Mouse (Mus musculus): ENCODE data around the gene Mapkapk3. TPM values are rescaled to one million over a fixed set of nuclear protein-coding genes. Genes with fewer than 3 reads are reported as not detected.
A peak's percentile ranks its signal among the peaks of the same experiment; 100 is the strongest.

The Mapkapk3 gene
- polyA plus RNA-seq, 1 experiment from 2014 or later = 1.4 TPM

DNA sequence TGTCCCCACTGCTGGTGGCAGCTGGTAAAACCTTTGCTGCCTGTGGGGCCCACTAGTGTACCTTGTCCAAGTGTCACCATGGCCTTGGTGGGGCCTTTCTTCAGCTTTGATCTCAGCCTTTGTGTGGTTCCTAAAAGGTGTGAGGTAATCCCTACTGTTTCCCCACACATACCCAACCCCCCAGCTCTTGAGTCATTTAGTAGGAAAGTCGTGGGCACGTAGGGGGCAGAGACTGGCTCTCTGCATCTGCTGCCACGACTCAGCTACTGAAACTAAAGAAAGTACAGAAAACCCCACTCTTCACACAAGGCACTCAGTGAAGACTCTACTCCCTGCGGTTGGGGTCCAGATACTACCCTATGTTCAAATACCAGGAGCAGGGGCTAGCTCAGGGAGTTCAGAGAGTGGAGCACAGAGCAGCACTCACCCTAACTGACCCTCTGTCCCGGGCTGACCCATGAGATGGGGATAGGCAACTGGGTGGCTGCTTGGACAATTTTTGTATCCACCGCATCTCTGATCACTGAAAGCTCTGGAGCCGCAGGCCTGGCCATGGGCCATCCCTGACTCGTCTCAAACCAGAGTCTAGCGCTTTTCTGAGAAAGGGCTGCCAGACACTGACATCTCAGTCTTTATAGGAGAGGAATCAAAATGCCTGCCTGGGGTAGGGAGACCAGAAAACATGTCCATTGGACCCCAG lies 13.6 kb upstream of the Mapkapk3 start:
- Histone ChIP-seq H3K36me3 (ENCODE audit: control insufficient read depth, insufficient read depth) (peaks cover 5% of the 10 kb centered on the region; the same call in 1 of the 2 replicates), H3K4me2 (ENCODE audit: low read length) (no peak overlapping the region), H3K4me3 (replicated peaks; ENCODE audit: low read length) (no peak overlapping the region), H3K9me3 (ENCODE audit: control insufficient read depth, low read length) (no peaks in the 10 kb centered on the region), H3K27me3 (replicated peaks; ENCODE audit: control insufficient read depth, insufficient read depth, low read length) (no peaks in the 10 kb centered on the region), H3K27ac (ENCODE audit: low read length) (no peak overlapping the region), H3K4me1 (replicated peaks; ENCODE audit: control insufficient read depth, insufficient read depth, low read length) (0 out of 2 replicates have a peak, but pooled peaks cover 4% of the 10 kb centered on the region), H3K9ac (replicated peaks; ENCODE audit: low read depth, low read length) (no peak overlapping the region)
- 74% methylated on average over 9 of the region's 9 CpGs for WGBS
- ATAC-seq = no peak

DNA sequence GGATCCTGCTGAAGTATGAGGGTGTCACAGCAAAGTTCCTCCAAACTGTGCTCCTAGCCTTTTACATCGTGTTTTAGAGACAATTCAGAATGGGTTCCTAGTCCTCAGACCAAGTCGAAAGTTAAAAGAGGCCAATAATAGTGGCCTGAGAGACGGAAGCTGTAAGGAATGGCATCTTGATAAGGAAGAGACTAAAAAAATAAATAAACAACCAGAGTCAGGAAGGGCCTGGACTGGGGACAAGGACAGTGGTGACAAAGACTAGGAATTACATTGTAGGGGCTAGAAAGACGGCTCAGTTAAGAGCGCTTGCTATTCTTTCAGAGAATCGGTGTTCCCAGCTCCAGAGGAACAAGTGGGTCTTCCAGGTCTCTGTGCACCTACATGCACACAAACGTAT lies 12.9 kb upstream of the Mapkapk3 start:
- Histone ChIP-seq H3K9me3 (ENCODE audit: control insufficient read depth, low read length) (no peaks in the 10 kb centered on the region), H3K4me1 (replicated peaks; ENCODE audit: control insufficient read depth, insufficient read depth, low read length) (peaks cover 9% of the 10 kb centered on the region), H3K4me3 (replicated peaks; ENCODE audit: low read length) (no peak overlapping the region), H3K27me3 (replicated peaks; ENCODE audit: control insufficient read depth, insufficient read depth, low read length) (no peaks in the 10 kb centered on the region), H3K9ac (replicated peaks; ENCODE audit: low read depth, low read length) (no peak overlapping the region), H3K27ac (ENCODE audit: low read length) (no peak overlapping the region), H3K4me2 (ENCODE audit: low read length) (no peak overlapping the region), H3K36me3 (ENCODE audit: control insufficient read depth, insufficient read depth) (peaks cover 5% of the 10 kb centered on the region; the same call in 1 of the 2 replicates)
- no peak for ATAC-seq
- WGBS = 89% methylated on average over 7 of the region's 7 CpGs

DNA sequence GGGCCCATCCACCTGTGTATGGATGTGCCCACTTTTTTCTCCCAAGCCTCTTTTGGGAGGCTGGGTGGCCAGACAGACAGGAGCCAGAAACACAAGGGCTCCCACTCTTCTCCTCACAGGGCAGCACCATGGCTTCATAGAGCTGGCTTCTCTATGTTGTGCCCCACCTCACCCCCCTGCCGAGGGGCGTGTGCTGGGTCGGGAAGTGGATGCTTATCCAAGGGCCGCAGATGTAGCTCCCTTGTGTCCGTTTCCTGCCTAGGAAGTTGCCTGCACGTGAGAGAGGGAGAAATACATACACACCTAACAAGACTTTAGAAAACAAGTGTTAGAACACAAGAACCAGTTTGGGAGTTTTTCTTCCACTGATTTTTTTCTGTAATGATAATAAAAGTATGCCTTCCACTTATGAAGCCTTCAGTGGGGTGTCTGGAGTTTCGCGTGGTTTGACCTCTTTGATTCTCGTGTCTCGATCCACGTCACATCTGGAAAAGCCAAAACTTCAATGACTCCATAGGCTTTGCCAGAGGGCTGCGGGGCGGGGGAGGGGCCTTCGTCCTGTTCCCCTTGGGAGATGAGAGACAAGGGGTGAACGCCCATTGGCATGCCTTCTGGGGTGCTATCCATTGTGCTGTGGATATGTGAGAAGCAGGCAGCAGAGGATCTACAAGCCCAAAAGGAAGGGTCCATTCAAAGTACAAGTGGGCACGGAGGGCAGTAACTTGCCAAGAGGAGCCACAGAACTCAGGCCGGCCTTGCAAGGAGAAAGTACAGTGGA lies 12.1 kb upstream of the Mapkapk3 start:
- Histone ChIP-seq H3K27ac (ENCODE audit: low read length) (no peak overlapping the region), H3K4me3 (replicated peaks; ENCODE audit: low read length) (no peak overlapping the region), H3K36me3 (ENCODE audit: control insufficient read depth, insufficient read depth) (peaks cover 5% of the 10 kb centered on the region; the same call in 1 of the 2 replicates), H3K9me3 (ENCODE audit: control insufficient read depth, low read length) (no peaks in the 10 kb centered on the region), H3K4me1 (replicated peaks; ENCODE audit: control insufficient read depth, insufficient read depth, low read length) (peaks cover 14% of the 10 kb centered on the region), H3K9ac (replicated peaks; ENCODE audit: low read depth, low read length) (no peak overlapping the region), H3K27me3 (replicated peaks; ENCODE audit: control insufficient read depth, insufficient read depth, low read length) (no peaks in the 10 kb centered on the region), H3K4me2 (ENCODE audit: low read length) (no peak overlapping the region)
- ATAC-seq = no peak
- WGBS = 91% methylated on average over 17 of the region's 17 CpGs

DNA sequence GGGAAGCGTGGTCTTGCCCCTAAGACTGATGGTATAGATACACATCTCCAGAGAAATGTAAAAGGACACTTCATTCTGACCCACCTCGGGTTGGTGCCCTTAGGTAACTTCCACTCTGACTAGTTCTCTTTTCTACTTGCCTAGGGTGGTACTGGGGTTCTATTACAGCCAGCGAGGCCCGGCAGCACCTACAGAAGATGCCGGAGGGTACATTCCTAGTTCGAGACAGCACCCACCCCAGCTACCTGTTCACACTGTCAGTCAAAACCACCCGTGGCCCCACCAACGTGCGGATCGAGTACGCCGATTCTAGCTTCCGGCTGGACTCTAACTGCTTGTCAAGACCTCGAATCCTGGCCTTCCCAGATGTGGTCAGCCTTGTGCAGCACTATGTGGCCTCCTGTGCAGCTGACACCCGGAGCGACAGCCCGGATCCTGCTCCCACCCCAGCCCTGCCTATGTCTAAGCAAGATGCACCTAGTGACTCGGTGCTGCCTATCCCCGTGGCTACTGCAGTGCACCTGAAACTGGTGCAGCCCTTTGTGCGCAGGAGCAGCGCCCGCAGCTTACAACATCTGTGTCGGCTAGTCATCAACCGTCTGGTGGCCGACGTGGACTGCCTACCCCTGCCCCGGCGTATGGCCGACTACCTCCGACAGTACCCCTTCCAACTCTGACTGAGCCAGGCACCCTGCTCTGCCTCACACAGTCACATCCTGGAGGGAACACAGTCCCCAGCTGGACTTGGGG lies 10.7 kb upstream of the Mapkapk3 start:
- H3K4me3 ChIP-seq (replicated peaks; ENCODE audit: low read length) = no peak overlapping the region
- no peak for ATAC-seq

DNA sequence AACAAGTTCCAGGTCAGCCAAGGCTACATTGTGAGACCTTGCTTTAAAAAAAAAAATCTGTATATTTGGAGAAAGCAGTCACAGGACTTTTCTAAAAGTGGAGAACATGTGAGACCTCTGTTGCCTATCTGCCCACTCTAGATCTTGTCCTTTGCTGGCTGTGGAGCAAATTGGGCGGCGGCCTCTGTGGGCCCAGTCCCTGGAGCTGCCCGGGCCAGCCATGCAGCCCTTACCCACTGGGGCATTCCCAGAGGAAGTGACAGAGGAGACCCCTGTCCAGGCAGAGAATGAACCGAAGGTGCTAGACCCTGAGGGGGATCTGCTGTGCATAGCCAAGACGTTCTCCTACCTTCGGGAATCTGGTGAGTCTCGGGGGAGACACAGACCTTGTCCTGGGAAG lies 10.1 kb upstream of the Mapkapk3 start:
- Histone ChIP-seq H3K27ac (ENCODE audit: low read length) (no peak overlapping the region), H3K36me3 (ENCODE audit: control insufficient read depth, insufficient read depth) (peaks cover 5% of the 10 kb centered on the region; the same call in 1 of the 2 replicates), H3K9ac (replicated peaks; ENCODE audit: low read depth, low read length) (no peak overlapping the region), H3K27me3 (replicated peaks; ENCODE audit: control insufficient read depth, insufficient read depth, low read length) (no peaks in the 10 kb centered on the region), H3K4me1 (replicated peaks; ENCODE audit: control insufficient read depth, insufficient read depth, low read length) (peaks cover 16% of the 10 kb centered on the region), H3K4me3 (replicated peaks; ENCODE audit: low read length) (no peak overlapping the region), H3K9me3 (ENCODE audit: control insufficient read depth, low read length) (no peaks in the 10 kb centered on the region), H3K4me2 (ENCODE audit: low read length) (no peak overlapping the region)
- ATAC-seq = no peak
- 90% methylated on average over 7 of the region's 7 CpGs for WGBS

More for the DNA sequence above, 10.7 kb upstream of the Mapkapk3 start:
- Histone ChIP-seq H3K4me1 (replicated peaks; ENCODE audit: control insufficient read depth, insufficient read depth, low read length) (peaks cover 16% of the 10 kb centered on the region), H3K4me2 (ENCODE audit: low read length) (no peak overlapping the region), H3K27ac (ENCODE audit: low read length) (no peak overlapping the region), H3K9ac (replicated peaks; ENCODE audit: low read depth, low read length) (no peak overlapping the region), H3K36me3 (ENCODE audit: control insufficient read depth, insufficient read depth) (peaks cover 5% of the 10 kb centered on the region; the same call in 1 of the 2 replicates), H3K27me3 (replicated peaks; ENCODE audit: control insufficient read depth, insufficient read depth, low read length) (no peaks in the 10 kb centered on the region), H3K9me3 (ENCODE audit: control insufficient read depth, low read length) (no peaks in the 10 kb centered on the region)
- 91% methylated on average over 30 of the region's 30 CpGs for WGBS

DNA sequence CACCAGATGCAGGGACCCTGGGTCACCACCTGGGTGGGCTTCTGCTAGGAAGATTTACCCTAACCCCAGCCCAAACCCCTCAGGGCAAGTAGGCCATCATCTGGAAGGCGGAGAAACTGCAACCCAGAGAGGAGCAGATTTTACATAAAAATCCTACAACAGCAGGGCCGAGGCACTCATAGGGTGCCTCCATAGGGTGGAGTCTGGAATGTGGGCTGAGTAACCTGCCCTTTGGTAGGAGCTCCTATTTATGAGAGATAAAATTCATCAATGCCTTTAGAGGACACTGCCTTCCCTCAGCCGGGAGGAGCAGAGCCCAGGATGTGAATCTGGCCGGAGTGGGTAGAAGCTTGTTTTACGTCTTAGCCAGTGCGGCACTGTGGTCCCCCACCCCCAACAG lies 9.2 kb upstream of the Mapkapk3 start:
- H3K4me1 ChIP-seq (replicated peaks; ENCODE audit: control insufficient read depth, insufficient read depth, low read length) = peaks cover 16% of the 10 kb centered on the region
- H3K36me3 ChIP-seq (ENCODE audit: control insufficient read depth, insufficient read depth) = peaks cover 5% of the 10 kb centered on the region; the same call in 1 of the 2 replicates
- H3K4me3 ChIP-seq (replicated peaks; ENCODE audit: low read length) = no peak overlapping the region
- no peak overlapping the region for H3K27ac ChIP-seq (ENCODE audit: low read length)
- H3K9me3 ChIP-seq (ENCODE audit: control insufficient read depth, low read length) = no peaks in the 10 kb centered on the region
- no peak for ATAC-seq
- no peaks in the 10 kb centered on the region for H3K27me3 ChIP-seq (replicated peaks; ENCODE audit: control insufficient read depth, insufficient read depth, low read length)
- WGBS = 94% methylated on average over 6 of the region's 6 CpGs
- no peak overlapping the region for H3K9ac ChIP-seq (replicated peaks; ENCODE audit: low read depth, low read length)
- H3K4me2 ChIP-seq (ENCODE audit: low read length) = no peak overlapping the region

DNA sequence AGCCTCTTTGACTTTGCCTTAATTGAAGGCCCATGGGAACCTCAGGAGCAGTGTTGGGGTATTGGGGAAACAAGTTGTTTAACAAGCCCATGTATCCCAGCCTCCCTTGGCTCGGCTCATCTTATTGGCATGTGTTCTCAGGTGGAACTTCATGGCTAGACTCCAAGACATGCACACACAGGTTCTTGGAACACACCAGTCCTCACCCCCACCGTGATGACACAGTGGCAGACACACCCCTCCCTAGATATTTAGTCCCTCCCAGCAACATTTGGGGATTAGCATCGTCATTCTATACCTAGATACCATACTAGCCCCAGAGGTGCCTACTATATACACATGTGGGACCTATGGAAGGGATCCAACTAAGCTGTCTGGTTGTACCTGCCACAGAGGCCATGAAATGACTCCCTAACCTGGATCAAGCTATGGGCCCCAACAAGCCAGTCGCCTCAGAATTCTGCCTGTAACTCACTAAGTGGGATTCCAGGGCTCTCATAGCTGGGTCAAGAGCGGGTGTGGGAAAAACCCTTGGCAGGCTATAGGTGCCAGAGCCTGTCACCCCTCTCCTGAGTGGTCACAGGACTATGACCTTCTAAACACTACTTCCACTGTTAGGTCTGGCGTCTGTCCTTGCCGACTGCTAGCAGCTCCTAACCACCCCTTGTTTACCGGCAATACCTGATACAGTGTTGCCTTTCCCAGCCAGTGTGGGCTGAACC lies 8.5 kb upstream of the Mapkapk3 start:
- H3K4me3 ChIP-seq (replicated peaks; ENCODE audit: low read length) = no peak overlapping the region
- H3K36me3 ChIP-seq (ENCODE audit: control insufficient read depth, insufficient read depth) = peaks cover 5% of the 10 kb centered on the region; the same call in 1 of the 2 replicates
- no peaks in the 10 kb centered on the region for H3K9me3 ChIP-seq (ENCODE audit: control insufficient read depth, low read length)
- no peak for ATAC-seq
- 84% methylated on average over 8 of the region's 8 CpGs for WGBS
- H3K27ac ChIP-seq (ENCODE audit: low read length) = no peak overlapping the region
- no peak overlapping the region for H3K9ac ChIP-seq (replicated peaks; ENCODE audit: low read depth, low read length)
- H3K4me2 ChIP-seq (ENCODE audit: low read length) = peak overlapping the region; percentile 68; the same call in 1 of the 2 replicates
- H3K27me3 ChIP-seq (replicated peaks; ENCODE audit: control insufficient read depth, insufficient read depth, low read length) = no peaks in the 10 kb centered on the region
- peaks cover 16% of the 10 kb centered on the region for H3K4me1 ChIP-seq (replicated peaks; ENCODE audit: control insufficient read depth, insufficient read depth, low read length)

DNA sequence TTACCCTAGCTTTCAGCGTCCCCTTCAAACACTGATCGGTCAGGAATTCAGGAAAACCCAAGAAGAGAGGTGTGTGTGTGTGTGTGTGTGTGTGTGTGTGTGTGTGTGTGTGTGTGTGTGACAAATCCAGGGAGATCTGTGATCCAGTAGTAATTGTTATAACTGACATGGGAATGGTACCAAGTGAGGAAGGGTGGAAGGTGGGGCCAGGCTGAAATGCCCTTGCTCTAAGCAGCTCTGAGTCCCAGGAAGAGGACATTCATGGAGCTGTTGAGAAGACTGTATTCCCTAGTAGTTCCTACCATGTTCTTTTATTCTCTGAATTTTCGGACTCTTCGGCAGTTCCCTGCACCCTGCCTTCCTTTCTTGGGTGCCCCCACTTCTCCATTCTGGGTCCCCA lies 8.0 kb upstream of the Mapkapk3 start:
- H3K4me3 ChIP-seq (replicated peaks; ENCODE audit: low read length) = peak overlapping the region; percentile 76
- peaks cover 5% of the 10 kb centered on the region; the same call in 1 of the 2 replicates for H3K36me3 ChIP-seq (ENCODE audit: control insufficient read depth, insufficient read depth)
- WGBS = 94% methylated on average over 4 of the region's 4 CpGs
- no peaks in the 10 kb centered on the region for H3K9me3 ChIP-seq (ENCODE audit: control insufficient read depth, low read length)
- H3K4me1 ChIP-seq (replicated peaks; ENCODE audit: control insufficient read depth, insufficient read depth, low read length) = peaks cover 16% of the 10 kb centered on the region
- H3K27ac ChIP-seq (ENCODE audit: low read length) = no peak overlapping the region
- peak overlapping the region; percentile 68 for H3K4me2 ChIP-seq (ENCODE audit: low read length)
- H3K27me3 ChIP-seq (replicated peaks; ENCODE audit: control insufficient read depth, insufficient read depth, low read length) = no peaks in the 10 kb centered on the region
- ATAC-seq = no peak
- H3K9ac ChIP-seq (replicated peaks; ENCODE audit: low read depth, low read length) = no peak overlapping the region
